15 mouse cellular contexts compared by ENCODE assay signal in the genomic region with DNA sequence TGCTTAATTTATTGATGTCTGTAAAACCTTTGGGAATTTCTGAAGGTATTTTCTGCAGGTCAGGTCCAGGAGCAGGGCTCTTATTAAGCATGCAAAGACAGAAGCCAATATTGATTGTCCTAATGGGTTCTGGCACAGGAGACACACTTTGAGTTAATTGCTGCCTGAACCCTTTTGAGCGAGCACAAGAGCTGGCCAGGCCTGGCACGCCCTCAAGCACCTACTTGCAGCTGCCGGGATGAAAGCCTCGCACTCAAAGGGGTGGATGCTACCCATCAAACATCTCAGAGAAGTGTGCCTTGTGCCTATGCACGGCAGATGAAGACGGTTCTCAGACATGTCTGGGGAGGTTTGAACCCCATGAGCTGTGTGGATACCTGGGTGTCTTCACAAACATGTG.
DNase-seq lines count a peak whose midpoint lies in the region; ATAC-seq and TF ChIP-seq lines count a peak whose summit lies in the region.
"Had no signal": no experiment of that assay in that cellular context is flagged by ENCODE, and none has a peak within 500 bp of the region (broad histone marks: within the 10 kb centered on the region; RNA-seq: fewer than 3 reads in every experiment).

No protein-coding gene starts in this region.

- 53% methylated on average over 6 of the region's 6 CpGs for WGBS in kidney, adult 2 months
- WGBS in kidney, embryonic 14.5 days, result 57% methylated on average over 6 of the region's 6 CpGs
- WGBS in forebrain, embryonic 16.5 days, result 13% methylated on average over 6 of the region's 6 CpGs

- H3K27me3 ChIP-seq in kidney, adult 2 months (replicated peaks; ENCODE audit: control insufficient read depth, insufficient read depth, low read length), result no peaks in the 10 kb centered on the region
- H3K27me3 ChIP-seq in kidney, embryonic 14.5 days (ENCODE audit: control insufficient read depth, insufficient read depth, low read length), result no peaks in the 10 kb centered on the region
- no peaks in the 10 kb centered on the region for H3K27me3 ChIP-seq in forebrain, embryonic 16.5 days (replicated peaks; ENCODE audit: control insufficient read depth, insufficient read depth, low read length)
- H3K27me3 ChIP-seq: embryonic facial prominence, embryonic 15.5 days; neural tube, embryonic 12.5 days; Patski had no signal

- peaks cover 36% of the 10 kb centered on the region for H3K4me1 ChIP-seq in kidney, adult 2 months (ENCODE audit: control insufficient read depth, insufficient read depth, low read length)
- 0 out of 2 replicates have a peak, but pooled peaks cover 5% of the 10 kb centered on the region for H3K4me1 ChIP-seq in kidney, embryonic 14.5 days (ENCODE audit: control insufficient read depth, insufficient read depth, low read length)
- H3K4me1 ChIP-seq in forebrain, embryonic 16.5 days (replicated peaks; ENCODE audit: control insufficient read depth, insufficient read depth, low read length), result peaks cover 3% of the 10 kb centered on the region; the same call in 1 of the 2 replicates

- ATAC-seq in kidney, embryonic 14.5 days (ENCODE audit: low FRiP score, low TSS enrichment), result no peak
- ATAC-seq in forebrain, embryonic 16.5 days, result peak; percentile 68
- no peak for ATAC-seq in activated CD4-positive, CD25-positive, alpha-beta regulatory T cell, adult 4 months

- H3K4me3 ChIP-seq in kidney, adult 2 months (ENCODE audit: insufficient read depth, low read depth, low read length), result no peak overlapping the region
- H3K4me3 ChIP-seq in kidney, embryonic 14.5 days (ENCODE audit: low read length), result no peak overlapping the region
- H3K4me3 ChIP-seq in forebrain, embryonic 16.5 days (replicated peaks; ENCODE audit: low read length), result no peak overlapping the region
- H3K4me3 ChIP-seq: embryonic facial prominence, embryonic 15.5 days; neural tube, embryonic 12.5 days had no signal

- no peak overlapping the region for H3K4me2 ChIP-seq in kidney, embryonic 14.5 days (replicated peaks; ENCODE audit: low read depth, low read length)
- H3K4me2 ChIP-seq in forebrain, embryonic 16.5 days (ENCODE audit: low read length), result no peak overlapping the region
- H3K4me2 ChIP-seq: embryonic facial prominence, embryonic 15.5 days; neural tube, embryonic 12.5 days had no signal

- no peak overlapping the region for H3K27ac ChIP-seq in kidney, adult 2 months (ENCODE audit: insufficient read depth, low read depth, low read length)
- H3K27ac ChIP-seq in kidney, embryonic 14.5 days (ENCODE audit: low read depth, low read length), result no peak overlapping the region
- no peak overlapping the region for H3K27ac ChIP-seq in forebrain, embryonic 16.5 days (ENCODE audit: low read length)
- H3K27ac ChIP-seq: embryonic facial prominence, embryonic 15.5 days; neural tube, embryonic 12.5 days had no signal

- no peaks in the 10 kb centered on the region for H3K36me3 ChIP-seq in kidney, adult 2 months (ENCODE audit: control insufficient read depth, insufficient read depth, low read length)
- H3K36me3 ChIP-seq in kidney, embryonic 14.5 days (ENCODE audit: control insufficient read depth, insufficient read depth, low read length), result no peaks in the 10 kb centered on the region
- no peaks in the 10 kb centered on the region for H3K36me3 ChIP-seq in forebrain, embryonic 16.5 days (ENCODE audit: control insufficient read depth, insufficient read depth)
- H3K36me3 ChIP-seq: embryonic facial prominence, embryonic 15.5 days; neural tube, embryonic 12.5 days had no signal

- no peak for TF ChIP-seq POLR2A in kidney, adult 2 months (IDR thresholded peaks at IDR 0.05; ENCODE audit: low read depth, low read length)

- TF ChIP-seq CTCF in kidney, adult 2 months (conservative IDR thresholded peaks at IDR 0.05; ENCODE audit: insufficient read depth, insufficient read length, low read depth, low read length), result no peak

- peak; percentile 32 to 36 for DNase-seq in cerebellum, postnatal 10 days
- DNase-seq in cerebellum, adult 9-11 months, result no peak
- DNase-seq in kidney, adult 2 months, result peak; percentile 66
- DNase-seq in CD4-positive helper T cell, adult 2 months (ENCODE audit: low read depth, low spot score), result peak; percentile 6
- no peak for DNase-seq in gastrocnemius, postnatal 10 days
- DNase-seq: cerebellum, postnatal 14 days; kidney, adult 18-20 months; liver; lung, postnatal 4 days had no signal

- no peaks in the 10 kb centered on the region for H3K9me3 ChIP-seq in kidney, embryonic 14.5 days (ENCODE audit: control insufficient read depth, low read length)
- no peaks in the 10 kb centered on the region for H3K9me3 ChIP-seq in forebrain, embryonic 16.5 days (ENCODE audit: control insufficient read depth, low read length)
- H3K9me3 ChIP-seq: embryonic facial prominence, embryonic 15.5 days; neural tube, embryonic 12.5 days had no signal

- no peak overlapping the region for H3K9ac ChIP-seq in kidney, embryonic 14.5 days (ENCODE audit: low read depth, low read length)
- no peak overlapping the region for H3K9ac ChIP-seq in forebrain, embryonic 16.5 days (replicated peaks; ENCODE audit: low read depth, low read length)
- H3K9ac ChIP-seq: embryonic facial prominence, embryonic 15.5 days; neural tube, embryonic 12.5 days had no signal

Comparison
In these comparisons a context has a peak if more than half of its experiments do, and no peak if none do; other contexts are left out.
1. DNase-seq: peak in cerebellum, postnatal 10 days (2 of 2), kidney, adult 2 months (single experiment) and CD4-positive helper T cell, adult 2 months (single experiment); none in cerebellum, adult 9-11 months (single experiment) and gastrocnemius, postnatal 10 days (single experiment).